Mouse (Mus musculus): Measurements from ENCODE around the gene Sectm1b. TPM values are rescaled to one million over a fixed set of nuclear protein-coding genes. Genes with fewer than 3 reads are reported as not detected.

Gene Sectm1b
- polyA plus RNA-seq, 1 experiment from 2014 or later: 0.23 TPM

- no peak for ATAC-seq
- no peak overlapping the region for H3K27ac ChIP-seq (ENCODE audit: low read depth)
- DNase-seq: no peak
- no peak overlapping the region for H3K4me2 ChIP-seq (ENCODE audit: low read depth, low read length)
- no peak overlapping the region for H3K9ac ChIP-seq (replicated peaks)
- H3K36me3 ChIP-seq (replicated peaks; ENCODE audit: insufficient read depth, low read length): no peaks in the 10 kb centered on the region
- TF ChIP-seq CTCF (IDR thresholded peaks at IDR 0.05; ENCODE audit: low read depth) (no peak), EP300 (IDR thresholded peaks at IDR 0.05; ENCODE audit: low read depth) (no peak)
- no peak overlapping the region for H3K4me3 ChIP-seq (ENCODE audit: low read depth, low read length)
- H3K9me3 ChIP-seq (ENCODE audit: low read length): no peaks in the 10 kb centered on the region
- no peaks in the 10 kb centered on the region for H3K4me1 ChIP-seq (ENCODE audit: insufficient read depth)
- 72% methylated on average over 2 of the region's 2 CpGs for WGBS (ENCODE audit: insufficient replicate concordance)
- no peaks in the 10 kb centered on the region for H3K27me3 ChIP-seq (ENCODE audit: insufficient read depth, low read length)
These were observed 26.6 kb upstream of the Sectm1b start for GRCm38 (mm10) chr11:121089756-121090546.

GRCm38 (mm10) chr11:121088997-121089396 lies 25.6 kb upstream of the Sectm1b start:
- Histone ChIP-seq H3K27ac (ENCODE audit: low read depth) (no peak overlapping the region), H3K36me3 (replicated peaks; ENCODE audit: insufficient read depth, low read length) (no peaks in the 10 kb centered on the region), H3K4me3 (ENCODE audit: low read depth, low read length) (no peak overlapping the region), H3K4me2 (ENCODE audit: low read depth, low read length) (no peak overlapping the region), H3K27me3 (ENCODE audit: insufficient read depth, low read length) (no peaks in the 10 kb centered on the region), H3K9ac (replicated peaks) (no peak overlapping the region), H3K9me3 (ENCODE audit: low read length) (no peaks in the 10 kb centered on the region), H3K4me1 (ENCODE audit: insufficient read depth) (no peaks in the 10 kb centered on the region)
- DNase-seq: no peak
- TF ChIP-seq CTCF (IDR thresholded peaks at IDR 0.05; ENCODE audit: low read depth) (no peak), EP300 (IDR thresholded peaks at IDR 0.05; ENCODE audit: low read depth) (no peak)
- no peak for ATAC-seq
- WGBS (ENCODE audit: insufficient replicate concordance): 65% methylated on average over 6 of the region's 6 CpGs

- DNase-seq (peak; percentile 38), ATAC-seq (peak; percentile 87)
- Histone ChIP-seq H3K4me3 (ENCODE audit: low read depth, low read length) (peak overlapping the region; percentile 19), H3K27me3 (ENCODE audit: insufficient read depth, low read length) (no peaks in the 10 kb centered on the region), H3K27ac (ENCODE audit: low read depth) (peak overlapping the region; percentile 86), H3K9me3 (ENCODE audit: low read length) (no peaks in the 10 kb centered on the region), H3K4me1 (ENCODE audit: insufficient read depth) (peaks cover 13% of the 10 kb centered on the region), H3K9ac (replicated peaks) (peak overlapping the region; percentile 49), H3K4me2 (ENCODE audit: low read depth, low read length) (peak overlapping the region; percentile 52), H3K36me3 (replicated peaks; ENCODE audit: insufficient read depth, low read length) (no peaks in the 10 kb centered on the region)
- TF ChIP-seq EP300 (IDR thresholded peaks at IDR 0.05; ENCODE audit: low read depth) (peak; percentile 50), CTCF (IDR thresholded peaks at IDR 0.05; ENCODE audit: low read depth) (no peak)
- WGBS (ENCODE audit: insufficient replicate concordance): 37% methylated on average over 4 of the region's 4 CpGs
These were observed 22.9 kb upstream of the Sectm1b start for GRCm38 (mm10) chr11:121086296-121086695.

GRCm38 (mm10) chr11:121085181-121085580 lies 21.8 kb upstream of the Sectm1b start:
- H3K9ac ChIP-seq (replicated peaks): peak overlapping the region; percentile 49
- H3K27me3 ChIP-seq (ENCODE audit: insufficient read depth, low read length): no peaks in the 10 kb centered on the region
- DNase-seq (no peak), ATAC-seq (peak; percentile 56)
- H3K4me1 ChIP-seq (ENCODE audit: insufficient read depth): peaks cover 13% of the 10 kb centered on the region
- H3K4me2 ChIP-seq (ENCODE audit: low read depth, low read length): peak overlapping the region; percentile 52
- no peaks in the 10 kb centered on the region for H3K36me3 ChIP-seq (replicated peaks; ENCODE audit: insufficient read depth, low read length)
- peak overlapping the region; percentile 86 for H3K27ac ChIP-seq (ENCODE audit: low read depth)
- TF ChIP-seq EP300 (IDR thresholded peaks at IDR 0.05; ENCODE audit: low read depth) (no peak), CTCF (IDR thresholded peaks at IDR 0.05; ENCODE audit: low read depth) (no peak)
- WGBS (ENCODE audit: insufficient replicate concordance): 49% methylated on average over 5 of the region's 5 CpGs
- no peaks in the 10 kb centered on the region for H3K9me3 ChIP-seq (ENCODE audit: low read length)
- H3K4me3 ChIP-seq (ENCODE audit: low read depth, low read length): no peak overlapping the region; the same call in 1 of the 2 replicates

- DNase-seq: no peak
- ATAC-seq: no peak
These were observed 19.6 kb upstream of the Sectm1b start for GRCm38 (mm10) chr11:121082857-121083500.

GRCm38 (mm10) chr11:121082250-121082649 lies 18.9 kb upstream of the Sectm1b start:
- Histone ChIP-seq H3K27ac (ENCODE audit: low read depth) (peak overlapping the region; percentile 64), H3K4me2 (ENCODE audit: low read depth, low read length) (peak overlapping the region; percentile 49; the same call in 1 of the 2 replicates), H3K9me3 (ENCODE audit: low read length) (no peaks in the 10 kb centered on the region), H3K4me3 (ENCODE audit: low read depth, low read length) (no peak overlapping the region), H3K4me1 (ENCODE audit: insufficient read depth) (peaks cover 13% of the 10 kb centered on the region), H3K36me3 (replicated peaks; ENCODE audit: insufficient read depth, low read length) (no peaks in the 10 kb centered on the region), H3K9ac (replicated peaks) (no peak overlapping the region), H3K27me3 (ENCODE audit: insufficient read depth, low read length) (no peaks in the 10 kb centered on the region)
- 60% methylated on average over 3 of the region's 3 CpGs for WGBS (ENCODE audit: insufficient replicate concordance)
- TF ChIP-seq CTCF (IDR thresholded peaks at IDR 0.05; ENCODE audit: low read depth): no peak
- TF ChIP-seq EP300 (IDR thresholded peaks at IDR 0.05; ENCODE audit: low read depth): no peak
- ATAC-seq (no peak), DNase-seq (no peak)

More at GRCm38 (mm10) chr11:121082857-121083500, 19.6 kb upstream of the Sectm1b start:
- Histone ChIP-seq H3K36me3 (replicated peaks; ENCODE audit: insufficient read depth, low read length) (no peaks in the 10 kb centered on the region), H3K4me3 (ENCODE audit: low read depth, low read length) (no peak overlapping the region), H3K9me3 (ENCODE audit: low read length) (no peaks in the 10 kb centered on the region), H3K9ac (replicated peaks) (peak overlapping the region; percentile 26), H3K4me2 (ENCODE audit: low read depth, low read length) (peak overlapping the region; percentile 49), H3K27me3 (ENCODE audit: insufficient read depth, low read length) (no peaks in the 10 kb centered on the region), H3K4me1 (ENCODE audit: insufficient read depth) (peaks cover 13% of the 10 kb centered on the region), H3K27ac (ENCODE audit: low read depth) (peak overlapping the region; percentile 64)
- 25% methylated on average over 6 of the region's 6 CpGs for WGBS (ENCODE audit: insufficient replicate concordance)
- TF ChIP-seq EP300 (IDR thresholded peaks at IDR 0.05; ENCODE audit: low read depth) (no peak), CTCF (IDR thresholded peaks at IDR 0.05; ENCODE audit: low read depth) (no peak)

Data from liver, postnatal 0 days (tissue).